Mouse (Mus musculus): ENCODE results near the gene Slc40a1.

Slc40a1 gene

GRCm38 (mm10) chr1:45883378-45883777 is 42.9 kb downstream of the Slc40a1 start:
- no peak for DNase-seq (ENCODE audit: low spot score in 2 of 2)

DNA sequence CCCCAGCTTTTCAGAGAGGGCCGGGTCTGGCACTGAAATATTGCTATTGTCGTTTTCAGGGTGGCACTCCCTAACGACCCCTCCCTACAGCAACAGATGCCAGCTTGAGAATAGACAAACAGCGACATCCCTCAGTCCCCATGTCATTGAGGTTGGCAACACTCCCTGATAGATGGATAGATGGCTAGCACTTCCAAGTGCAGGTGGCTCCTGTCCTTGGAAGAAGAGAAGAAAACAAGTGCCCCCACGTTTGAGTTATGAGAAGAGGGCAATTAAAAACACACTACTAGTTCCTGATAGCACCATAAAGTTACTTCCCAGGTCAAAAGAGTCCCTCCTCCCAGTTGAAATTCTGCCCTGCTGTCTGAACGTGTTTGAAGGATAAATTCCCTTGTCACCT is 44.2 kb downstream of the Slc40a1 start:
- no peak for DNase-seq (ENCODE audit: low spot score in 2 of 2)

- DNase-seq (ENCODE audit: low spot score in 2 of 2): no peak
These were observed 45.0 kb downstream of the Slc40a1 start for GRCm38 (mm10) chr1:45881228-45881832.

GRCm38 (mm10) chr1:45877463-45877862 is 48.9 kb downstream of the Slc40a1 start:
- no peak for DNase-seq (ENCODE audit: low spot score in 2 of 2)

GRCm38 (mm10) chr1:45876450-45877198 is 49.7 kb downstream of the Slc40a1 start:
- DNase-seq (ENCODE audit: low spot score in 2 of 2): no peak

- no peak for DNase-seq (ENCODE audit: low spot score in 2 of 2)
These were observed 50.7 kb downstream of the Slc40a1 start for GRCm38 (mm10) chr1:45875640-45876039.

- DNase-seq (ENCODE audit: low spot score in 2 of 2): no peak
These were observed 53.1 kb downstream of the Slc40a1 start for GRCm38 (mm10) chr1:45873250-45873649.

GRCm38 (mm10) chr1:45868479-45869137 is 57.7 kb downstream of the Slc40a1 start:
- DNase-seq (ENCODE audit: low spot score in 2 of 2): no peak

DNA sequence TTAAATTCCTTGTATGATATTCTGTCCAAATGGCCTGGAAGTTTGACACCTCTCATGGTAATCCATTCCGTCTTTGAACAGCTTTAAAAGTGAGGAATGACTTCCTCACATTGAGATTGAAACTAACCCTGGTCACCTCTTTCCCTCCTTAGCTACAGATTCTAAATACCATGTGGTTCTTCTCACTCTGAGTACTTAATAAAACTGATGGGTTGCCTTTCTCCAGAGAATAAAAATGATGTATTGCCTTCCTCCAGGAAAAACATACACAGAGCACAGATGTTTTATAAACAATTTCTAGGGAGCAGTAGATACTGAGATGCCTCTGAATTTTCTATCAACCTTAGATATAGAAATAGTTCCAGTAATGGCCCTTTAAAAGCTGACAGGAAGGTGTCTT is 58.3 kb downstream of the Slc40a1 start:
- DNase-seq (ENCODE audit: low spot score in 2 of 2): no peak

GRCm38 (mm10) chr1:45866288-45867018 is 59.9 kb downstream of the Slc40a1 start:
- DNase-seq (ENCODE audit: low spot score in 2 of 2): no peak

- no peak for DNase-seq (ENCODE audit: low spot score in 2 of 2)
These were observed 60.6 kb downstream of the Slc40a1 start for GRCm38 (mm10) chr1:45865727-45866126.

DNA sequence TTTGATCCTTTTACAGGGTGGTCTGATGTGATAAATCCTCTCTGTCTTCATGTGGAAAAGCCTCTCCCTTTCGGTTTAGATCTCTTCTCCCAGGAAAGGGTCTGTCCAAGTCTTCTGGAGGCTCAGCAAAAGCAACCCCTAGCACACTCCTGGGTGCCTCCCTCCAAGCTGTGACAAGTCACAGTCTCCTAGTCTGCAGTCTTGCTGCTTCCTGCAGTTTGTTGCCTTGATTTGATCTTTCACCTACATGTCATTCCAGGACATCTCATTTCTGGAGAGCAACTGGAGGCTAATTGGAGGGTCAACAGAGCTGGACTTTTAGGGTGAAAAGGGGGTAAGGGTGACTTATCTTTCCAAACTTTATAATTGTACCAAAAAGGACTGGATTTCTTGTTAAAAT is 61.0 kb downstream of the Slc40a1 start:
- no peak for DNase-seq (ENCODE audit: low spot score in 2 of 2)

GRCm38 (mm10) chr1:45864564-45865014 is 61.7 kb downstream of the Slc40a1 start:
- DNase-seq (ENCODE audit: low spot score in 2 of 2): no peak

GRCm38 (mm10) chr1:45863641-45864040 is 62.7 kb downstream of the Slc40a1 start:
- no peak for DNase-seq (ENCODE audit: low spot score in 2 of 2)

DNA sequence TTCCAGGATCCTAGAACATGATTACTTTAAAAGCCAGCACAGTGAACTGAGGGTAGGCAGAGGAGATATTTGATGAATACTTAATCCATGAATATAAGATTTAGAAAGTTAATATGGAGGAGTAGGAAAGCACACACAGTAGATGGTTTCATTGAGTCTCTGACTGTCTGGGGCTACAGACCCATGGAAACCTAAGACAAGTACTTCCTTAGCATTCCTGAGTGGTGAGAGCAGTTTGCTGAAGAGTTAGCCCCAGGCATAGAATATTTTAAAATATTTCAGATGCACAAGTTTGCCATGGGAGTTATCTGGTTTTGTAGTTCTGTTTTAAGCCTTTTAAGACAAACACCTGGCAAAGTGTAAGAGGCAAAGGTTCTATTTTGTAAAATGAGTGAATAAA is 65.2 kb downstream of the Slc40a1 start:
- DNase-seq (ENCODE audit: low spot score in 2 of 2): no peak

DNA sequence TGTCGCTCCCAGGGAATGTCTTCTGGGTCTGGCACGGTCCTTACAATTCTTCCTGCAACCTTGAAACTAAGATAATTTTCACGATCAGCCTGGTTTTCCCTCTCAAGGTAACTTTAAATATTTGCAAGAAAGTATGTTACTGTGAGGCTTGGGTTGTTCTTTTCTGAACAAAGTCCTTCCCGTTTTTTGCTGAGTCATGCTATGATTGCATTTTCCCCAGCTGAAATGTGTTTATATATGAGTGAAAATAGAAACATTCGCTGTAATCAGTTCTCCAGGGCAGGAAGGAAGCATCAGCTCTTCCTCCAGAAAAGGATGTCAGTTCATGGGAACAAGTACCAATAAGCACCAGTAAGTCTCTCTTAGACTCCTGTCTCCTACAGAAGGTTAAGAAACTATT is 66.0 kb downstream of the Slc40a1 start:
- DNase-seq (ENCODE audit: low spot score in 2 of 2): no peak

Data from urinary bladder, postnatal 36 days (tissue).